Mouse (Mus musculus) T-helper 17 cell (primary cell): ENCODE results near the gene Cpt1a.

Experiments used
- in situ Hi-C, 2 experiments: fragments of 300-600 bp; cut with MboI, MseI; formaldehyde crosslinking; loops; 1 replicate in 1 of 2; 2 replicates in 1 of 2; pipeline ENCODE4 v1.15.1; 2025; ENCODE audit warnings: high pct_unique_total_duplicates in 2 of 2

Cpt1a gene

GRCm38 (mm10) chr19:3322261-3322969 is at the start of gene Cpt1a:
TSS of gene Cpt1a (plus strand) at chr19:3322334.
- in situ Hi-C loops: no loop called here

GRCm38 (mm10) chr19:3273331-3273730 is 48.8 kb upstream of the Cpt1a start:
- in situ Hi-C loops: no loop called here

- in situ Hi-C loops: no loop called here
Observed at GRCm38 (mm10) chr19:3275744-3276365, 46.3 kb upstream of the Cpt1a start.

- in situ Hi-C loops: no loop called here
Observed at GRCm38 (mm10) chr19:3281886-3282285, 40.2 kb upstream of the Cpt1a start.

GRCm38 (mm10) chr19:3282572-3283467 is 39.3 kb upstream of the Cpt1a start, which contains the start of the genes Mrpl21 and Ighmbp2:
TSS of gene Mrpl21 (plus strand) at chr19:3282901.
TSS of gene Ighmbp2 (minus strand) at chr19:3283017.
- in situ Hi-C loops: no loop called here

- in situ Hi-C loops: no loop called here
Observed at GRCm38 (mm10) chr19:3289006-3289405, 33.1 kb upstream of the Cpt1a start.

GRCm38 (mm10) chr19:3292028-3292427 is 30.1 kb upstream of the Cpt1a start:
- in situ Hi-C loops: no loop called here

GRCm38 (mm10) chr19:3292993-3293392 is 29.1 kb upstream of the Cpt1a start:
- in situ Hi-C loops: no loop called here

GRCm38 (mm10) chr19:3295245-3295644 is 26.9 kb upstream of the Cpt1a start:
- in situ Hi-C loops: no loop called here

- in situ Hi-C loops: no loop called here
Observed at GRCm38 (mm10) chr19:3297034-3297433, 25.1 kb upstream of the Cpt1a start.

GRCm38 (mm10) chr19:3297775-3298174 is 24.4 kb upstream of the Cpt1a start:
- in situ Hi-C loops: no loop called here

GRCm38 (mm10) chr19:3304017-3304416 is 18.1 kb upstream of the Cpt1a start:
- in situ Hi-C loops: no loop called here

- in situ Hi-C loops: no loop called here
Observed at GRCm38 (mm10) chr19:3307175-3307949, 14.8 kb upstream of the Cpt1a start.

GRCm38 (mm10) chr19:3319341-3319740 is 2.8 kb upstream of the Cpt1a start:
- in situ Hi-C loops: loop anchor here in 1 of 2 experiments (10.0 kb wide), 1 partner anchor 125 kb away; no protein-coding TSS in a partner anchor

GRCm38 (mm10) chr19:3320086-3320485 is 2.0 kb upstream of the Cpt1a start:
- in situ Hi-C loops: no loop called here

GRCm38 (mm10) chr19:3320801-3321200 is 1.3 kb upstream of the Cpt1a start:
- in situ Hi-C loops: no loop called here

GRCm38 (mm10) chr19:3321617-3322016 is 517 bp upstream of the Cpt1a start:
- in situ Hi-C loops: no loop called here

- in situ Hi-C loops: no loop called here
Observed at GRCm38 (mm10) chr19:3323201-3323621, 1.1 kb downstream of the Cpt1a start.

- in situ Hi-C loops: no loop called here
Observed at GRCm38 (mm10) chr19:3323753-3324270, 1.7 kb downstream of the Cpt1a start.

GRCm38 (mm10) chr19:3324271-3324811 is 2.2 kb downstream of the Cpt1a start:
- in situ Hi-C loops: no loop called here
